Mouse (Mus musculus): ENCODE results near the gene Npr3.

GRCm38 (mm10) chr15:11841828-11842227, 65.3 kb downstream of the Npr3 start:
- TF ChIP-seq GATA1 (IDR thresholded peaks at IDR 0.05; ENCODE audit: borderline replicate concordance, low read length) (no peak), FLI1 (IDR thresholded peaks at IDR 0.05; ENCODE audit: low read length) (no peak)
